Mouse (Mus musculus) forebrain, embryonic 15.5 days (tissue): ENCODE data around the gene Eif2b5. TPM values are rescaled to one million over a fixed set of nuclear protein-coding genes. Genes with fewer than 3 reads are reported as not detected.
"Not testable (repeated sequence)": the region's sequence is repeated elsewhere in the genome, so short reads cannot be mapped to it uniquely, and the experiment has no call there.

Source experiments
- ATAC-seq: fragments of 200-750 bp; cut with Nextera tagmentation; replicated peaks from 2 replicates; pipeline ENCODE4 v1.8.0; 2017; ENCODE audit warnings: mild to moderate bottlenecking, moderate TSS enrichment, moderate library complexity
- H3K27ac ChIP-seq: fragments of 300-500 bp; sonication (generic); replicated peaks from 2 replicates; pipeline ENCODE4 v1.5.1; 2015; ENCODE audit warnings: mild to moderate bottlenecking, inconsistent platforms
- H3K27me3 ChIP-seq: fragments of 300-500 bp; sonication (generic); 2 replicates; pipeline ENCODE4 v1.6.1; 2015; ENCODE audit warnings: inconsistent platforms
- H3K36me3 ChIP-seq: fragments of 300-500 bp; sonication (generic); 2 replicates; pipeline ENCODE4 v1.6.1; 2015; ENCODE audit warnings: mild to moderate bottlenecking, inconsistent platforms
- H3K4me1 ChIP-seq: fragments of 300-500 bp; sonication (generic); 2 replicates; pipeline ENCODE4 v1.6.1; 2015; ENCODE audit warnings: inconsistent platforms
- H3K4me2 ChIP-seq: fragments of 300-500 bp; sonication (generic); replicated peaks from 2 replicates; pipeline ENCODE4 v1.6.1; 2015; ENCODE audit warnings: mild to moderate bottlenecking, inconsistent platforms
- H3K4me3 ChIP-seq: fragments of 300-500 bp; sonication (generic); 2 replicates; pipeline ENCODE4 v1.5.1; 2015; ENCODE audit warnings: mild to moderate bottlenecking, inconsistent platforms
- H3K9ac ChIP-seq: fragments of 300-500 bp; sonication (generic); replicated peaks from 2 replicates; pipeline ENCODE4 v1.6.1; 2015; ENCODE audit warnings: mild to moderate bottlenecking, inconsistent platforms
- H3K9me3 ChIP-seq: fragments of 300-500 bp; sonication (generic); 2 replicates; pipeline ENCODE4 v1.6.1; 2016; ENCODE audit warnings: inconsistent platforms
- WGBS: fragments of 180-500 bp; shearing (Covaris S2); methylation state at CpG from one replicate; pipeline ENCODE4 v1.1.7; 2015; ENCODE audit warnings: mixed read lengths; 5-methylcytosine and 5-hydroxymethylcytosine counted together
- polyA plus RNA-seq: library from polyadenylated mRNA; unstranded; fragments of >200 nt; fragmentation: Nextera tagmentation; extraction: Ambion mirVana; gene quantifications from 2 replicates; pipeline ENCODE4 v1.2.1, GENCODE M21; 2015

Gene Eif2b5
- 96.8 and 98.9 TPM in 2 replicates for polyA plus RNA-seq

GRCm38 (mm10) chr16:20498677-20499475 lies at the start of gene Eif2b5:
Gene Eif2b5, plus strand, starts transcription at chr16:20498817.
- under 1% methylated on average over 49 of the region's 49 CpGs for WGBS
- H3K27me3 ChIP-seq: 0 out of 2 replicates have a peak, but pooled peaks cover 15% of the 10 kb centered on the region
- H3K4me2 ChIP-seq: peak within 1 kb of the TSS; percentile 85
- H3K4me3 ChIP-seq: peak within 1 kb of the TSS; percentile 81
- ATAC-seq: peak; percentile 95
- peaks cover 23% of the 10 kb centered on the region for H3K4me1 ChIP-seq
- peaks cover 30% of the 10 kb centered on the region for H3K36me3 ChIP-seq
- no peaks in the 10 kb centered on the region for H3K9me3 ChIP-seq
- peak within 1 kb of the TSS; percentile 93 for H3K9ac ChIP-seq
- peak within 1 kb of the TSS; percentile 85 for H3K27ac ChIP-seq

DNA sequence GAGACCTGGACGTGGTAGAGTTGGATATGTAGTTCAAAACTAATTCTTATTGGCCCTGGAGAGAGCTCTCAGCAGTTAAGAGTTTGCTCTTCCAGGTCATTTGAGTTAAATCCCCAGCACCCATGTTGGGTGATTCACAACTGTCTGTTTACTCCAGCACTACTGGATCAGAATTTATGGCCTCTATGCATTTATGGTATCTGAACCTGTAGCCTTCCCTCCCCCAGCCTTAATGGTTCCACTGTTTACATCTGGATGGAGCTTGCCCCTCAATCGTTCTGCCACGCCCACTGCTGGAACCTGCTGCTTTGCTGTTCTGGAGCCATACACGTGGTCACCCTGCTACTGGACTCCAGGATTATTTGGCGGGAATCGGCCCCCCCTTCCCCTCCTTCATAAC lies 46.8 kb upstream of the Eif2b5 start:
- Histone ChIP-seq H3K9ac (no peak overlapping the region), H3K36me3 (no peaks in the 10 kb centered on the region), H3K27ac (no peak overlapping the region), H3K27me3 (no peaks in the 10 kb centered on the region), H3K4me2 (no peak overlapping the region), H3K9me3 (no peaks in the 10 kb centered on the region), H3K4me1 (no peaks in the 10 kb centered on the region), H3K4me3 (no peak overlapping the region)
- WGBS: 81% methylated on average over 6 of the region's 6 CpGs
- ATAC-seq: no peak

GRCm38 (mm10) chr16:20454155-20454654 lies 44.4 kb upstream of the Eif2b5 start:
- 95% methylated on average over 6 of the region's 6 CpGs for WGBS
- no peak for ATAC-seq
- Histone ChIP-seq H3K4me3 (no peak overlapping the region), H3K9ac (no peak overlapping the region), H3K4me1 (no peaks in the 10 kb centered on the region), H3K36me3 (no peaks in the 10 kb centered on the region), H3K27me3 (no peaks in the 10 kb centered on the region), H3K9me3 (no peaks in the 10 kb centered on the region), H3K27ac (no peak overlapping the region), H3K4me2 (no peak overlapping the region)

DNA sequence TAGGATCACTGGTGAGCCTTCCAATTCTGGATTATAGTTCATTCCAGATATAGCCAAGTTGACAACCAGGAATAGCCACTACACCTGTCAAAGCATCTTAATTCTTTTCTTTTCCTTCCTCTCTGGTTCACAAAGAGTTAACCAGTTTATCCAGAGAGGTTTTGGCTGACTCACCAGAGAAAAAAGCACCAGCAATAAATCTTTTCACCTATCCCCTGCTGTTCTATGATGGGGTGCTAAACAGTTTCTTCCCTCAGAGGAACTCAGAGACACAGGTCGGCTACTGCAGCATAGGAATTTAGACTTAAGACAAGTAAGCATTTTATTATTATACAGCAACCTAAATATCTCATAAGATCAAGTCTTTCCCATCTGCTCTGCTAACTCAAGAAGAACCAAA lies 42.5 kb upstream of the Eif2b5 start:
- no peaks in the 10 kb centered on the region for H3K27me3 ChIP-seq
- no peaks in the 10 kb centered on the region for H3K36me3 ChIP-seq
- no peak overlapping the region for H3K27ac ChIP-seq
- H3K4me2 ChIP-seq: no peak overlapping the region
- no peak overlapping the region for H3K4me3 ChIP-seq
- no peaks in the 10 kb centered on the region for H3K4me1 ChIP-seq
- no peaks in the 10 kb centered on the region for H3K9me3 ChIP-seq
- WGBS: 37% methylated on average over 1 of the region's 1 CpGs
- ATAC-seq: no peak
- H3K9ac ChIP-seq: no peak overlapping the region

DNA sequence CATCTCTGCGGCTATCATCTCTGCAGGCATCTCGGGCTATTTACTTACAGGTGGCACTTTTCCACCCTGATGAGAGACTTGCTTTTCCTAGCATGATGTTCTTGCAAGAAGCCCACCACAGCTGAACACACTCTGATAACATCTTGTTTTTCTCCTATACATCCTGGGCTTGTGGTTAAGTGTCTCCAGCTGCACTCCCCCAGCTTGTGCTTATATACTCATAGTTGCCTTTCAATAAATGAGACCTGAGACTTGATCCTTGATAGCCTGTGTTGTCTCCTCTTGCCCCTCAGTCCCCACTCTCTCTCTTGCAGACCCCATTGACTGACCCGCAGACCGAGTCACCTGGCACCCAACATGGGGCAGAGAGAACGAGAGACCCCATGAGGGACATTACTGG lies 39.9 kb upstream of the Eif2b5 start:
- not testable (repeated sequence) for H3K27ac ChIP-seq, H3K9me3 ChIP-seq, H3K4me1 ChIP-seq, H3K36me3 ChIP-seq, H3K4me2 ChIP-seq, H3K9ac ChIP-seq, H3K27me3 ChIP-seq, ATAC-seq, H3K4me3 ChIP-seq
- WGBS: 96% methylated on average over 5 of the region's 5 CpGs

DNA sequence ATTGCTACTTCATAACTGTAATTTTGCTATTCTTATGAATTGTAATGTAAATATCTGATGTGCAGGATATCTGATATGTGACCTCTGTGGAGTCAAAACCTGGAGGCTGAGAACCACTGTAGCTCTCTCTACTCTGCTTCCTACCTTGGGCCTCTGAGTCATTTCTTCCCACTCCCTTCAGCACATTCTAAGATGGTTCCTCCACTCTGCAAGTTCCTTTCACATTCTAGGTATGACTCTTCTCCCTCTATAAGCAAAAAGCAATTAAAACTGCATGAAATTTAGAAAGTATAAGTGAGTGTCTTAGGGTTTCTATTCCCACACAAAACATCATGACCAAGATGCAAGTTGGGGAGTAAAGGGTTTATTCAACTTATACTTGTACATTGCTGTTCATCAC lies 33.9 kb upstream of the Eif2b5 start:
- H3K27me3 ChIP-seq: no peaks in the 10 kb centered on the region
- H3K4me2 ChIP-seq: no peak overlapping the region
- no peak overlapping the region for H3K27ac ChIP-seq
- H3K9ac ChIP-seq: no peak overlapping the region
- no peak overlapping the region for H3K4me3 ChIP-seq
- H3K4me1 ChIP-seq: no peaks in the 10 kb centered on the region
- no peaks in the 10 kb centered on the region for H3K36me3 ChIP-seq
- no peak for ATAC-seq
- no peaks in the 10 kb centered on the region for H3K9me3 ChIP-seq

- ATAC-seq: no peak
- no peaks in the 10 kb centered on the region for H3K36me3 ChIP-seq
- no peak overlapping the region for H3K9ac ChIP-seq
- H3K27ac ChIP-seq: no peak overlapping the region
- 87% methylated on average over 2 of the region's 2 CpGs for WGBS
- no peaks in the 10 kb centered on the region for H3K9me3 ChIP-seq
- no peak overlapping the region for H3K4me2 ChIP-seq
- no peak overlapping the region for H3K4me3 ChIP-seq
- no peaks in the 10 kb centered on the region for H3K27me3 ChIP-seq
- no peaks in the 10 kb centered on the region for H3K4me1 ChIP-seq
These were observed 27.6 kb upstream of the Eif2b5 start for GRCm38 (mm10) chr16:20470981-20471380.

- Histone ChIP-seq H3K4me3 (no peak overlapping the region), H3K4me2 (no peak overlapping the region), H3K27me3 (no peaks in the 10 kb centered on the region), H3K4me1 (no peaks in the 10 kb centered on the region), H3K9ac (no peak overlapping the region), H3K36me3 (no peaks in the 10 kb centered on the region), H3K9me3 (no peaks in the 10 kb centered on the region), H3K27ac (no peak overlapping the region)
- WGBS: 83% methylated on average over 1 of the region's 1 CpGs
- ATAC-seq: no peak
These were observed 26.9 kb upstream of the Eif2b5 start for GRCm38 (mm10) chr16:20471686-20472085.

GRCm38 (mm10) chr16:20473748-20474147 lies 24.9 kb upstream of the Eif2b5 start:
- H3K9me3 ChIP-seq: no peaks in the 10 kb centered on the region
- H3K4me2 ChIP-seq: no peak overlapping the region
- no peaks in the 10 kb centered on the region for H3K4me1 ChIP-seq
- 84% methylated on average over 1 of the region's 1 CpGs for WGBS
- no peak for ATAC-seq
- no peaks in the 10 kb centered on the region for H3K36me3 ChIP-seq
- H3K9ac ChIP-seq: no peak overlapping the region
- H3K4me3 ChIP-seq: no peak overlapping the region
- H3K27ac ChIP-seq: no peak overlapping the region
- no peaks in the 10 kb centered on the region for H3K27me3 ChIP-seq

GRCm38 (mm10) chr16:20474211-20474610 lies 24.4 kb upstream of the Eif2b5 start:
- no peak overlapping the region for H3K4me2 ChIP-seq

DNA sequence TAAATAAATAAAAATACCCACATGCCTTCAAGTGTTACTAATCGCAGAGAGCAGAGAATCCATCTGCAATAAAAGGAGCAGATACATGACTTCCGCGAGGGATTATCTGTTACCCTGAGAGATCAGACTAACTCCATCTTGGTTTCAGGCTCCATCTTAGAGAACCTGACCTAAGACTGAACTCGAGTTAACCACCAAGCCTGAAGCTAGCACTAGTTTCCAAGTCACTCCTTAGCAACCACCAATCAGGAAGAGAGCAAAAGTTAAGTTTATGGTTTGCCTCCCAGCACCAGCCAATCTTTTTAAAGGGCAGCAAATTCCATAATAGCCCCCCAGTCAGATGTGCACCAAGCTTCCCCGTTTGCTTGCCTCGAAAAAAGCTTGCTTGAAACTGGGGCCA lies 23.8 kb upstream of the Eif2b5 start:
- Histone ChIP-seq H3K9ac (no peak overlapping the region), H3K4me3 (no peak overlapping the region), H3K9me3 (no peaks in the 10 kb centered on the region), H3K27me3 (no peaks in the 10 kb centered on the region), H3K27ac (no peak overlapping the region), H3K36me3 (no peaks in the 10 kb centered on the region), H3K4me1 (no peaks in the 10 kb centered on the region), H3K4me2 (no peak overlapping the region)
- ATAC-seq: no peak
- 86% methylated on average over 6 of the region's 6 CpGs for WGBS

More at GRCm38 (mm10) chr16:20474211-20474610, 24.4 kb upstream of the Eif2b5 start:
- ATAC-seq: no peak
- H3K27ac ChIP-seq: no peak overlapping the region
- H3K4me1 ChIP-seq: no peaks in the 10 kb centered on the region
- no peak overlapping the region for H3K9ac ChIP-seq
- H3K9me3 ChIP-seq: no peaks in the 10 kb centered on the region
- no peaks in the 10 kb centered on the region for H3K36me3 ChIP-seq
- 91% methylated on average over 8 of the region's 8 CpGs for WGBS
- no peaks in the 10 kb centered on the region for H3K27me3 ChIP-seq
- no peak overlapping the region for H3K4me3 ChIP-seq

DNA sequence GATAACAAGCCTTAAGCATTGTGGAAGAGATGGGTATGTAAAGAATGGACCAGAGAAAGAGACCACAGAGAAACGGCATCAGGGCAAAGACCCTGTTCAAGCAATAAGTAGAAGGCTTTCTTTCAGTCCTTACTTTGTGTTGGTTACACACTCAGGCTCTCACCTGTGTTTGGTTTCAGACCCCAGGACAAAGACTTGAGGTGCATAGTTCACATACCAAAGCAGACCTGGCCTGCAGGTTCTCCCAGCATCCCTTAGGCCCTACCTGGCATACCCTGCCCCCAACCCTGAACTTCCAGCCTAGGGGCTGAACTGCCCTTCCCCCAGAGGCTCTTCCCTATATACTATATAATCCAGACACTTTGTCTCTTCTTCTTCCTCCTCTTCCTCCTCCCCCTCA lies 23.3 kb upstream of the Eif2b5 start:
- no peaks in the 10 kb centered on the region for H3K36me3 ChIP-seq
- H3K27ac ChIP-seq: no peak overlapping the region
- H3K27me3 ChIP-seq: no peaks in the 10 kb centered on the region
- H3K4me2 ChIP-seq: no peak overlapping the region
- no peak overlapping the region for H3K4me3 ChIP-seq
- no peak overlapping the region for H3K9ac ChIP-seq
- no peak for ATAC-seq
- H3K9me3 ChIP-seq: no peaks in the 10 kb centered on the region
- no peaks in the 10 kb centered on the region for H3K4me1 ChIP-seq
- 96% methylated on average over 1 of the region's 1 CpGs for WGBS

- peak; percentile 48; the same call in 1 of the 2 replicates for ATAC-seq
- WGBS: 25% methylated on average over 1 of the region's 1 CpGs
- Histone ChIP-seq H3K4me3 (no peak overlapping the region), H3K36me3 (no peaks in the 10 kb centered on the region), H3K27me3 (no peaks in the 10 kb centered on the region), H3K4me1 (no peaks in the 10 kb centered on the region), H3K27ac (no peak overlapping the region), H3K9ac (no peak overlapping the region), H3K4me2 (no peak overlapping the region), H3K9me3 (no peaks in the 10 kb centered on the region)
These were observed 21.8 kb upstream of the Eif2b5 start for GRCm38 (mm10) chr16:20476857-20477256.
